Mouse (Mus musculus): ENCODE measurements around the gene Tbl2. TPM values are rescaled to one million over a fixed set of nuclear protein-coding genes. Genes with fewer than 3 reads are reported as not detected.
A peak's percentile ranks its signal among the peaks of the same experiment; 100 is the strongest.

The Tbl2 gene
- polyA plus RNA-seq, 1 experiment, result 5.9 TPM

- H3K27ac ChIP-seq (ENCODE audit: insufficient read depth, low read depth, low read length), result no peak overlapping the region
- no peak overlapping the region for H3K4me3 ChIP-seq (ENCODE audit: insufficient read depth, low read length)
- TF ChIP-seq CTCF (IDR thresholded peaks at IDR 0.05; ENCODE audit: low read depth, low read length) (no peak), POLR2A (IDR thresholded peaks at IDR 0.05; ENCODE audit: borderline replicate concordance, low read depth, low read length) (no peak)
- H3K4me1 ChIP-seq (ENCODE audit: control insufficient read depth, insufficient read depth, low read length), result no peaks in the 10 kb centered on the region
Observed at GRCm38 (mm10) chr5:135115241-135115640, 34.2 kb upstream of the Tbl2 start.

GRCm38 (mm10) chr5:135118589-135119081, 30.8 kb upstream of the Tbl2 start:
- Histone ChIP-seq H3K4me1 (ENCODE audit: control insufficient read depth, insufficient read depth, low read length) (no peaks in the 10 kb centered on the region), H3K27ac (ENCODE audit: insufficient read depth, low read depth, low read length) (no peak overlapping the region), H3K4me3 (ENCODE audit: insufficient read depth, low read length) (no peak overlapping the region)
- no peak for TF ChIP-seq POLR2A (IDR thresholded peaks at IDR 0.05; ENCODE audit: borderline replicate concordance, low read depth, low read length)
- TF ChIP-seq CTCF (IDR thresholded peaks at IDR 0.05; ENCODE audit: low read depth, low read length), result peak; percentile 56

- Histone ChIP-seq H3K4me1 (ENCODE audit: control insufficient read depth, insufficient read depth, low read length) (no peaks in the 10 kb centered on the region), H3K4me3 (ENCODE audit: insufficient read depth, low read length) (no peak overlapping the region), H3K27ac (ENCODE audit: insufficient read depth, low read depth, low read length) (no peak overlapping the region)
- no peak for TF ChIP-seq POLR2A (IDR thresholded peaks at IDR 0.05; ENCODE audit: borderline replicate concordance, low read depth, low read length)
- no peak for TF ChIP-seq CTCF (IDR thresholded peaks at IDR 0.05; ENCODE audit: low read depth, low read length)
Observed at GRCm38 (mm10) chr5:135120753-135121152, 28.7 kb upstream of the Tbl2 start.

- H3K27ac ChIP-seq (ENCODE audit: insufficient read depth, low read depth, low read length), result no peak overlapping the region
- peaks cover 7% of the 10 kb centered on the region for H3K4me1 ChIP-seq (ENCODE audit: control insufficient read depth, insufficient read depth, low read length)
- no peak for TF ChIP-seq CTCF (IDR thresholded peaks at IDR 0.05; ENCODE audit: low read depth, low read length)
- no peak for TF ChIP-seq POLR2A (IDR thresholded peaks at IDR 0.05; ENCODE audit: borderline replicate concordance, low read depth, low read length)
- H3K4me3 ChIP-seq (ENCODE audit: insufficient read depth, low read length), result no peak overlapping the region
Observed at GRCm38 (mm10) chr5:135126121-135126520, 23.3 kb upstream of the Tbl2 start.

- H3K4me3 ChIP-seq (ENCODE audit: insufficient read depth, low read length), result no peak overlapping the region
- no peak overlapping the region for H3K27ac ChIP-seq (ENCODE audit: insufficient read depth, low read depth, low read length)
- H3K4me1 ChIP-seq (ENCODE audit: control insufficient read depth, insufficient read depth, low read length), result peaks cover 7% of the 10 kb centered on the region
- TF ChIP-seq CTCF (IDR thresholded peaks at IDR 0.05; ENCODE audit: low read depth, low read length) (no peak), POLR2A (IDR thresholded peaks at IDR 0.05; ENCODE audit: borderline replicate concordance, low read depth, low read length) (no peak)
Observed at GRCm38 (mm10) chr5:135127669-135128068, 21.8 kb upstream of the Tbl2 start.

- Histone ChIP-seq H3K4me3 (ENCODE audit: insufficient read depth, low read length) (no peak overlapping the region), H3K4me1 (ENCODE audit: control insufficient read depth, insufficient read depth, low read length) (peaks cover 11% of the 10 kb centered on the region), H3K27ac (ENCODE audit: insufficient read depth, low read depth, low read length) (no peak overlapping the region)
- TF ChIP-seq CTCF (IDR thresholded peaks at IDR 0.05; ENCODE audit: low read depth, low read length) (no peak), POLR2A (IDR thresholded peaks at IDR 0.05; ENCODE audit: borderline replicate concordance, low read depth, low read length) (no peak)
Observed at GRCm38 (mm10) chr5:135129747-135130146, 19.7 kb upstream of the Tbl2 start.

- peak overlapping the region; percentile 38; the same call in 1 of the 2 replicates for H3K27ac ChIP-seq (ENCODE audit: insufficient read depth, low read depth, low read length)
- TF ChIP-seq POLR2A (IDR thresholded peaks at IDR 0.05; ENCODE audit: borderline replicate concordance, low read depth, low read length), result no peak
- TF ChIP-seq CTCF (IDR thresholded peaks at IDR 0.05; ENCODE audit: low read depth, low read length), result no peak
- H3K4me1 ChIP-seq (ENCODE audit: control insufficient read depth, insufficient read depth, low read length), result peaks cover 8% of the 10 kb centered on the region
- peak overlapping the region; percentile 61 for H3K4me3 ChIP-seq (ENCODE audit: insufficient read depth, low read length)
Observed at GRCm38 (mm10) chr5:135133736-135134405, 15.6 kb upstream of the Tbl2 start.

GRCm38 (mm10) chr5:135134534-135134933, 14.9 kb upstream of the Tbl2 start:
- Histone ChIP-seq H3K27ac (ENCODE audit: insufficient read depth, low read depth, low read length) (peak overlapping the region; percentile 38), H3K4me1 (ENCODE audit: control insufficient read depth, insufficient read depth, low read length) (peaks cover 13% of the 10 kb centered on the region), H3K4me3 (ENCODE audit: insufficient read depth, low read length) (peak overlapping the region; percentile 61)
- TF ChIP-seq CTCF (IDR thresholded peaks at IDR 0.05; ENCODE audit: low read depth, low read length) (peak; percentile 83), POLR2A (IDR thresholded peaks at IDR 0.05; ENCODE audit: borderline replicate concordance, low read depth, low read length) (no peak)

- no peak overlapping the region for H3K4me3 ChIP-seq (ENCODE audit: insufficient read depth, low read length)
- TF ChIP-seq CTCF (IDR thresholded peaks at IDR 0.05; ENCODE audit: low read depth, low read length), result no peak
- no peak for TF ChIP-seq POLR2A (IDR thresholded peaks at IDR 0.05; ENCODE audit: borderline replicate concordance, low read depth, low read length)
- H3K4me1 ChIP-seq (ENCODE audit: control insufficient read depth, insufficient read depth, low read length), result peaks cover 9% of the 10 kb centered on the region
- H3K27ac ChIP-seq (ENCODE audit: insufficient read depth, low read depth, low read length), result no peak overlapping the region
Observed at GRCm38 (mm10) chr5:135139881-135140280, 9.6 kb upstream of the Tbl2 start.

- TF ChIP-seq POLR2A (IDR thresholded peaks at IDR 0.05; ENCODE audit: borderline replicate concordance, low read depth, low read length), result no peak
- TF ChIP-seq CTCF (IDR thresholded peaks at IDR 0.05; ENCODE audit: low read depth, low read length), result no peak
- H3K4me1 ChIP-seq (ENCODE audit: control insufficient read depth, insufficient read depth, low read length), result peaks cover 19% of the 10 kb centered on the region
Observed at GRCm38 (mm10) chr5:135144469-135144868, 5.0 kb upstream of the Tbl2 start.

More at GRCm38 (mm10) chr5:135144469-135144868, 5.0 kb upstream of the Tbl2 start:
- Histone ChIP-seq H3K27ac (ENCODE audit: insufficient read depth, low read depth, low read length) (no peak overlapping the region), H3K4me3 (ENCODE audit: insufficient read depth, low read length) (no peak overlapping the region)

Data from bone marrow macrophage, adult 2 months (primary cell).